Mouse (Mus musculus) forebrain, embryonic 14.5 days (tissue): Measurements from ENCODE around the gene Lhfp. TPM values are rescaled to one million over a fixed set of nuclear protein-coding genes. Genes with fewer than 3 reads are reported as not detected.
"Not testable (repeated sequence)": the region's sequence is repeated elsewhere in the genome, so short reads cannot be mapped to it uniquely, and the experiment has no call there.

Source experiments
- ATAC-seq: fragments of 200-750 bp; cut with Nextera tagmentation; 2 replicates; pipeline ENCODE4 v1.8.0; 2017; ENCODE audit warnings: mild to moderate bottlenecking, moderate library complexity
- DNase-seq: peaks from one replicate; pipeline ENCODE4 v3.0.0-alpha.2; 2015; ENCODE audit warnings: low spot score
- H3K27ac ChIP-seq: fragments of 300-500 bp; sonication (generic); 2 replicates; pipeline ENCODE4 v1.5.1; 2014; ENCODE audit warnings: low read depth, mild to moderate bottlenecking, control low read depth, low read length, moderate library complexity
- H3K27me3 ChIP-seq: fragments of 300-500 bp; sonication (generic); replicated peaks from 2 replicates; pipeline ENCODE4 v1.6.1; 2014; ENCODE audit warnings: low read length, control low read depth, mixed read lengths; ENCODE audit not compliant: control insufficient read depth, insufficient read depth
- H3K36me3 ChIP-seq: fragments of 300-500 bp; sonication (generic); 2 replicates; pipeline ENCODE4 v1.6.1; 2014; ENCODE audit warnings: low read length, control low read depth; ENCODE audit not compliant: control insufficient read depth, insufficient read depth
- H3K4me1 ChIP-seq: fragments of 300-500 bp; sonication (generic); 2 replicates; pipeline ENCODE4 v1.6.1; 2014; ENCODE audit warnings: antibody characterized with exemption, low read length, control low read depth; ENCODE audit not compliant: control insufficient read depth, insufficient read depth
- H3K4me2 ChIP-seq: fragments of 300-500 bp; sonication (generic); 2 replicates; pipeline ENCODE4 v1.6.1; 2014; ENCODE audit warnings: mild to moderate bottlenecking, control low read depth, low read length
- H3K4me3 ChIP-seq: fragments of 300-500 bp; sonication (generic); 2 replicates; pipeline ENCODE4 v1.5.1; 2014; ENCODE audit warnings: low read depth, low read length, control low read depth
- H3K9ac ChIP-seq: fragments of 300-500 bp; sonication (generic); 2 replicates; pipeline ENCODE4 v1.6.1; 2014; ENCODE audit warnings: mild to moderate bottlenecking, low read length, control low read depth, moderate library complexity
- H3K9me3 ChIP-seq: fragments of 300-500 bp; sonication (generic); replicated peaks from 2 replicates; pipeline ENCODE4 v1.6.1; 2016; ENCODE audit warnings: low read length, control low read depth, mixed read lengths; ENCODE audit not compliant: control insufficient read depth
- WGBS: fragments of 180-500 bp; shearing (Covaris S2); extraction: QIAGEN DNeasy Blood & Tissue Kit; methylation state at CpG from one replicate; pipeline ENCODE4 v1.1.7; 2014; 5-methylcytosine and 5-hydroxymethylcytosine counted together
- polyA plus RNA-seq: library from polyadenylated mRNA; unstranded; fragments of >200 nt; fragmentation: Nextera tagmentation; extraction: Ambion mirVana; gene quantifications from 2 replicates; pipeline ENCODE4 v1.2.1, GENCODE M21; 2014

Gene Lhfp
- polyA plus RNA-seq, 1 experiment from 2014 or later: 37.4 TPM

GRCm38 (mm10) chr3:53253223-53253832 is 212.0 kb downstream of the Lhfp start:
- ATAC-seq: no peak
- no peaks in the 10 kb centered on the region for H3K9me3 ChIP-seq
- H3K4me3 ChIP-seq: no peak overlapping the region
- H3K4me2 ChIP-seq: no peak overlapping the region
- peak; percentile 42 for DNase-seq
- H3K27me3 ChIP-seq: no peaks in the 10 kb centered on the region
- no peak overlapping the region for H3K27ac ChIP-seq
- no peak overlapping the region for H3K9ac ChIP-seq
- no peaks in the 10 kb centered on the region for H3K36me3 ChIP-seq
- 52% methylated on average over 5 of the region's 5 CpGs for WGBS
- peaks cover 9% of the 10 kb centered on the region; the same call in 1 of the 2 replicates for H3K4me1 ChIP-seq

GRCm38 (mm10) chr3:53258657-53259158 is 217.4 kb downstream of the Lhfp start:
- Histone ChIP-seq H3K27ac (no peak overlapping the region), H3K4me1 (no peaks in the 10 kb centered on the region), H3K4me2 (no peak overlapping the region), H3K9me3 (no peaks in the 10 kb centered on the region), H3K27me3 (no peaks in the 10 kb centered on the region), H3K4me3 (no peak overlapping the region), H3K9ac (no peak overlapping the region), H3K36me3 (no peaks in the 10 kb centered on the region)
- DNase-seq (no peak), ATAC-seq (no peak)
- 45% methylated on average over 7 of the region's 7 CpGs for WGBS

GRCm38 (mm10) chr3:53266116-53266515 is 224.8 kb downstream of the Lhfp start:
- no peaks in the 10 kb centered on the region for H3K4me1 ChIP-seq
- no peak for DNase-seq
- no peaks in the 10 kb centered on the region for H3K36me3 ChIP-seq
- WGBS: 91% methylated on average over 6 of the region's 6 CpGs
- no peak for ATAC-seq
- no peak overlapping the region for H3K9ac ChIP-seq
- no peak overlapping the region for H3K4me3 ChIP-seq
- no peaks in the 10 kb centered on the region for H3K9me3 ChIP-seq
- no peak overlapping the region for H3K27ac ChIP-seq
- no peak overlapping the region for H3K4me2 ChIP-seq
- H3K27me3 ChIP-seq: no peaks in the 10 kb centered on the region

GRCm38 (mm10) chr3:53267046-53267445 is 225.7 kb downstream of the Lhfp start:
- H3K9ac ChIP-seq: no peak overlapping the region
- H3K4me1 ChIP-seq: no peaks in the 10 kb centered on the region
- DNase-seq (peak; percentile 24), ATAC-seq (no peak)
- 51% methylated on average over 3 of the region's 3 CpGs for WGBS
- H3K4me3 ChIP-seq: no peak overlapping the region
- H3K36me3 ChIP-seq: no peaks in the 10 kb centered on the region
- no peaks in the 10 kb centered on the region for H3K9me3 ChIP-seq
- no peaks in the 10 kb centered on the region for H3K27me3 ChIP-seq
- H3K4me2 ChIP-seq: no peak overlapping the region
- H3K27ac ChIP-seq: no peak overlapping the region

GRCm38 (mm10) chr3:53273220-53273619 is 231.9 kb downstream of the Lhfp start:
- DNase-seq (no peak), ATAC-seq (no peak)
- H3K27ac ChIP-seq: no peak overlapping the region
- no peaks in the 10 kb centered on the region for H3K9me3 ChIP-seq
- 92% methylated on average over 3 of the region's 3 CpGs for WGBS
- H3K4me3 ChIP-seq: no peak overlapping the region
- no peaks in the 10 kb centered on the region for H3K36me3 ChIP-seq
- H3K4me1 ChIP-seq: no peaks in the 10 kb centered on the region
- no peaks in the 10 kb centered on the region for H3K27me3 ChIP-seq
- no peak overlapping the region for H3K9ac ChIP-seq
- no peak overlapping the region for H3K4me2 ChIP-seq

GRCm38 (mm10) chr3:53277993-53278392 is 236.7 kb downstream of the Lhfp start:
- no peak overlapping the region for H3K4me3 ChIP-seq
- H3K4me1 ChIP-seq: no peaks in the 10 kb centered on the region
- H3K27ac ChIP-seq: no peak overlapping the region
- no peak overlapping the region for H3K9ac ChIP-seq
- no peaks in the 10 kb centered on the region for H3K27me3 ChIP-seq
- ATAC-seq (no peak), DNase-seq (no peak)
- no peak overlapping the region for H3K4me2 ChIP-seq
- no peaks in the 10 kb centered on the region for H3K9me3 ChIP-seq
- no peaks in the 10 kb centered on the region for H3K36me3 ChIP-seq
- WGBS: 94% methylated on average over 2 of the region's 2 CpGs

- ATAC-seq: not testable (repeated sequence)
- WGBS: 64% methylated on average over 3 of the region's 3 CpGs
Observed at GRCm38 (mm10) chr3:53282005-53282404, 240.7 kb downstream of the Lhfp start.

GRCm38 (mm10) chr3:53284023-53284422 is 242.7 kb downstream of the Lhfp start:
- H3K9me3 ChIP-seq: no peaks in the 10 kb centered on the region
- DNase-seq (no peak), ATAC-seq (no peak)
- no peaks in the 10 kb centered on the region for H3K27me3 ChIP-seq
- H3K27ac ChIP-seq: no peak overlapping the region
- no peaks in the 10 kb centered on the region for H3K36me3 ChIP-seq
- no peak overlapping the region for H3K4me2 ChIP-seq
- no peak overlapping the region for H3K9ac ChIP-seq
- no peak overlapping the region for H3K4me3 ChIP-seq
- H3K4me1 ChIP-seq: no peaks in the 10 kb centered on the region
- 91% methylated on average over 5 of the region's 5 CpGs for WGBS

More at GRCm38 (mm10) chr3:53282005-53282404, 240.7 kb downstream of the Lhfp start:
- not testable (repeated sequence) for H3K27me3 ChIP-seq, H3K4me2 ChIP-seq, H3K36me3 ChIP-seq, H3K4me1 ChIP-seq, DNase-seq, H3K9ac ChIP-seq, H3K4me3 ChIP-seq, H3K27ac ChIP-seq, H3K9me3 ChIP-seq

- H3K27me3 ChIP-seq: no peaks in the 10 kb centered on the region
- no peak overlapping the region for H3K27ac ChIP-seq
- no peaks in the 10 kb centered on the region for H3K36me3 ChIP-seq
- H3K9ac ChIP-seq: no peak overlapping the region
- WGBS: 89% methylated on average over 13 of the region's 13 CpGs
- DNase-seq (no peak), ATAC-seq (no peak)
- H3K4me3 ChIP-seq: no peak overlapping the region
- H3K9me3 ChIP-seq: no peaks in the 10 kb centered on the region
- no peak overlapping the region for H3K4me2 ChIP-seq
- no peaks in the 10 kb centered on the region for H3K4me1 ChIP-seq
Observed at GRCm38 (mm10) chr3:53284471-53285177, 243.3 kb downstream of the Lhfp start.
